Mouse (Mus musculus) T-cell, adult 2 months (primary cell): ENCODE measurements around the gene Eda2r.

Experiments
- DNase-seq: peaks from one replicate; pipeline ENCODE4 v3.0.0; 2022; ENCODE audit warnings: low spot score

Gene Eda2r

GRCm38 (mm10) chrX:97377065-97377421 is at the start of gene Eda2r:
Gene Eda2r (minus strand): TSS chrX:97377216.
- no peak for DNase-seq

GRCm38 (mm10) chrX:97397872-97398271 is 20.9 kb upstream of the Eda2r start:
- DNase-seq, result no peak

GRCm38 (mm10) chrX:97378076-97378475 is 1.1 kb upstream of the Eda2r start:
- no peak for DNase-seq

GRCm38 (mm10) chrX:97376321-97377064 is 523 bp downstream of the Eda2r start:
- DNase-seq, result no peak

GRCm38 (mm10) chrX:97372826-97373225 is 4.2 kb downstream of the Eda2r start:
- no peak for DNase-seq

GRCm38 (mm10) chrX:97369206-97369605 is 7.8 kb downstream of the Eda2r start:
- no peak for DNase-seq

GRCm38 (mm10) chrX:97368741-97369140 is 8.3 kb downstream of the Eda2r start:
- DNase-seq, result no peak

- DNase-seq, result no peak
These were observed 16.1 kb downstream of the Eda2r start for GRCm38 (mm10) chrX:97360919-97361318.

GRCm38 (mm10) chrX:97327891-97328290 is 49.1 kb downstream of the Eda2r start:
- no peak for DNase-seq
